Mouse (Mus musculus) kidney, embryonic 14.5 days (tissue): ENCODE data around the gene Ngef. TPM values are rescaled to one million over a fixed set of nuclear protein-coding genes. Genes with fewer than 3 reads are reported as not detected.
"Not testable (repeated sequence)": the region's sequence is repeated elsewhere in the genome, so short reads cannot be mapped to it uniquely, and the experiment has no call there.

ENCODE experiments used
- ATAC-seq: fragments of 200-750 bp; cut with Nextera tagmentation; 2 replicates; pipeline ENCODE4 v1.8.0; 2017; ENCODE audit warnings: moderate number of reproducible peaks, mild to moderate bottlenecking, moderate TSS enrichment, moderate library complexity; ENCODE audit not compliant: low FRiP score, low TSS enrichment
- H3K27ac ChIP-seq: fragments of 300-500 bp; sonication (generic); 2 replicates; pipeline ENCODE4 v1.5.1; 2014; ENCODE audit warnings: low read depth, mild to moderate bottlenecking, low read length, moderate library complexity, mixed read lengths
- H3K27me3 ChIP-seq: fragments of 300-500 bp; sonication (generic); 2 replicates; pipeline ENCODE4 v1.6.1; 2014; ENCODE audit warnings: mild to moderate bottlenecking, low read length; ENCODE audit not compliant: control insufficient read depth, insufficient read depth
- H3K36me3 ChIP-seq: fragments of 300-500 bp; sonication (generic); 2 replicates; pipeline ENCODE4 v1.6.1; 2014; ENCODE audit warnings: low read length, mixed read lengths; ENCODE audit not compliant: control insufficient read depth, insufficient read depth
- H3K4me1 ChIP-seq: fragments of 300-500 bp; sonication (generic); 2 replicates; pipeline ENCODE4 v1.6.1; 2014; ENCODE audit warnings: low read length, mixed read lengths; ENCODE audit not compliant: control insufficient read depth, insufficient read depth
- H3K4me2 ChIP-seq: fragments of 300-500 bp; sonication (generic); replicated peaks from 2 replicates; pipeline ENCODE4 v1.6.1; 2014; ENCODE audit warnings: low read depth, mild to moderate bottlenecking, low read length
- H3K4me3 ChIP-seq: fragments of 300-500 bp; sonication (generic); 2 replicates; pipeline ENCODE4 v1.5.1; 2014; ENCODE audit warnings: mild to moderate bottlenecking, low read length
- H3K9ac ChIP-seq: fragments of 300-500 bp; sonication (generic); 2 replicates; pipeline ENCODE4 v1.6.1; 2014; ENCODE audit warnings: low read depth, mild to moderate bottlenecking, low read length, moderate library complexity
- H3K9me3 ChIP-seq: fragments of 300-500 bp; sonication (generic); 2 replicates; pipeline ENCODE4 v1.6.1; 2016; ENCODE audit warnings: low read length; ENCODE audit not compliant: control insufficient read depth
- WGBS: fragments of 180-500 bp; shearing (Covaris S2); extraction: QIAGEN DNeasy Blood & Tissue Kit; methylation state at CpG from one replicate; pipeline ENCODE4 v1.1.7; 2014; 5-methylcytosine and 5-hydroxymethylcytosine counted together
- polyA plus RNA-seq: library from polyadenylated mRNA; unstranded; fragments of >200 nt; fragmentation: Nextera tagmentation; extraction: Ambion mirVana; gene quantifications from 2 replicates; pipeline ENCODE4 v1.2.1, GENCODE M21; 2014

The Ngef gene
- polyA plus RNA-seq, 1 experiment from 2014 or later: 1.5 TPM

DNA sequence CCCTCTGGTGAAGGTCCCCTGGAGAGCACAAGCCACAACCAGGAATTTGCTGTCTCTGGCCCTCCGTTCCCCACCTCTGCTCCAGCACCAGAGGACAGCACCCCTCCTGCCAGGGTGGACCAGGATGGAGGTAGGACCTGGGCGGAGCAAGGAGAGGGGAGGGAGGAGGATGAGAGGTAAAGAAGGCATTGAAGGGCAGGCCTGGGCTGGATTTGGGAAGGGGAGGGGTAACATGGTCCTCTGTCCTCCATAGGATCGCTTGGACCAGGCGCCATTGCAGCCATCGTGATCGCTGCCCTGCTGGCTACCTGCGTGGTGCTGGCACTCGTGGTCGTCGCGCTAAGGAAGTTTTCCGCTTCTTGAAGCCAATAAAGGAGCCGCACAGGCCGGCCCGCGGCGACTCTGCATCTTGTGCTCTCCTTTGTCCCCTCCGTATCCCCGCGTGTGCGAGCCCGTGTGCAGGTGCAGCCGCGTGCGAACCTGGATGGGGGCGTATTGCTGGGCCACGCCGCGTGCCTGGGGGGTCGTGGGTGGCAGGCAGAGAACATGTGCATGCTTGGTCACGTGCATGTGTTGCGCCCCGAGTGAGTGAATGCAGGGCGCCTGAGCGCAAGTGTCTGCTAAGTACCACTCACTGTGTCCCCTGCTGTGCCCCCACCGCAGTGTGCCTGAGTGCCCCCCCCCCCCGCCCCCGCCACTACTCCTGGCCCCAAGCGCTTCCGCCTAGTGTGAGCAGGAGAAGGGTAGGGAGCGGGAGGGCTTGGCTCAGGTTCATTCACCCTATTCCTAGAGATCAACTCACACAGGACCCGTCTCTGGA, 98.4 kb downstream of the Ngef start:
- peak overlapping the region; percentile 34 for H3K4me3 ChIP-seq
- no peaks in the 10 kb centered on the region for H3K36me3 ChIP-seq
- peak overlapping the region; percentile 59 for H3K4me2 ChIP-seq
- peak overlapping the region; percentile 37 for H3K9ac ChIP-seq
- no peak overlapping the region for H3K27ac ChIP-seq
- peak; percentile 47 for ATAC-seq
- peaks cover 16% of the 10 kb centered on the region for H3K27me3 ChIP-seq
- no peaks in the 10 kb centered on the region for H3K9me3 ChIP-seq
- no peaks in the 10 kb centered on the region for H3K4me1 ChIP-seq
- 2% methylated on average over 41 of the region's 42 CpGs for WGBS

DNA sequence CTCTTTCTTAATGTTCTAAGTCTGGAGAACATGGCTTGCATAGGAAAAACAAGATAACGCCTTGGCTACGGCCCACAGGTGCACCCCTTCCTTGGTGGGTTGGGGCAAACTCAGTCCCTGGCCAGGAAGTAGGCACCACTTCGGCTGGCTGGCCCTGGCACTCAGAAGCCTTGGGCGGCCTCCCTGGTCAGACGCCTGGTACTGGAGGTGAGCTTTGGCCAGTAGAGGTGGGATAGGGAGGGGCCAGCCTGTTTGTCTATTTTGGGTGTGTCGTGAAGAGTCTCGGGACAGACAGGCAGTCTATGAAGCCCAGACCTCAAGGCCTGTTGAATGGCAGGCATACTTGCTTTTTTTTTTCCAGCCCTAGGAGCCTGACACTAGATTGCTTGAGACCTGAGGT, 101.1 kb downstream of the Ngef start:
- Histone ChIP-seq H3K27me3 (peaks cover 16% of the 10 kb centered on the region), H3K9me3 (no peaks in the 10 kb centered on the region), H3K4me1 (no peaks in the 10 kb centered on the region), H3K36me3 (no peaks in the 10 kb centered on the region), H3K9ac (no peak overlapping the region), H3K4me3 (no peak overlapping the region), H3K27ac (no peak overlapping the region), H3K4me2 (no peak overlapping the region)
- 85% methylated on average over 7 of the region's 7 CpGs for WGBS
- ATAC-seq: no peak

- Histone ChIP-seq H3K4me3 (no peak overlapping the region), H3K27me3 (peaks cover 16% of the 10 kb centered on the region), H3K9ac (no peak overlapping the region), H3K4me2 (no peak overlapping the region), H3K36me3 (no peaks in the 10 kb centered on the region), H3K4me1 (no peaks in the 10 kb centered on the region), H3K27ac (no peak overlapping the region), H3K9me3 (no peaks in the 10 kb centered on the region)
- WGBS: 89% methylated on average over 7 of the region's 7 CpGs
- no peak for ATAC-seq
Observed at GRCm38 (mm10) chr1:87471914-87472313, 101.8 kb downstream of the Ngef start.

DNA sequence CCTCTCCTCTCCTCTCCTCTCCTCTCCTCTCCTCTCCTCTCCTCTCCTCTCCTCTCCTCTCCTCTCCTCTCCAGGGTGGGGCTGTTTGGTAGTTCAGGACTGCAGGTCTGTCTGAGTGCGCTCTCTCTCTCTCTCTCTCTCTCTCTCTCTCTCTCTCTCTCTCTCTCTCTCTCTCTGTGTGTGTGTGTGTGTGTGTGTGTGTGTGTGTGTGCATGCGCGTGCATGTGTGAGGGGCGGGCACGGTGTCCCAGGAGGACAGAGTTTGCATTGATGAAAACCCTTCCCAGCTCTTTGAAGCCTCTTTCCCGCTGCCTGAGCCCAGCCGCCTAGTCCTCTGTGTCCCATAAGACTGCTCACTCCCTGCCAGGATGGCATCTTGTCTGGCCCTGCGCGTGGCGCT, 103.7 kb downstream of the Ngef start, which contains the start of gene Snorc:
Gene Snorc (plus strand): TSS at position 301 of the 400 bp plus-strand sequence.
- H3K9ac ChIP-seq, H3K4me1 ChIP-seq, ATAC-seq, H3K27me3 ChIP-seq, H3K36me3 ChIP-seq, H3K4me3 ChIP-seq, H3K27ac ChIP-seq, H3K4me2 ChIP-seq, H3K9me3 ChIP-seq: not testable (repeated sequence)
- WGBS: 53% methylated on average over 9 of the region's 10 CpGs

- no peaks in the 10 kb centered on the region for H3K27me3 ChIP-seq
- no peak overlapping the region for H3K4me2 ChIP-seq
- no peak overlapping the region for H3K9ac ChIP-seq
- no peak for ATAC-seq
- H3K36me3 ChIP-seq: no peaks in the 10 kb centered on the region
- H3K9me3 ChIP-seq: no peaks in the 10 kb centered on the region
- 74% methylated on average over 6 of the region's 6 CpGs for WGBS
- H3K4me1 ChIP-seq: no peaks in the 10 kb centered on the region
- H3K4me3 ChIP-seq: no peak overlapping the region
- no peak overlapping the region for H3K27ac ChIP-seq
Observed at GRCm38 (mm10) chr1:87468321-87468720, 105.3 kb downstream of the Ngef start.

GRCm38 (mm10) chr1:87467469-87467868, 106.2 kb downstream of the Ngef start:
- H3K4me1 ChIP-seq: no peaks in the 10 kb centered on the region
- no peaks in the 10 kb centered on the region for H3K9me3 ChIP-seq
- H3K9ac ChIP-seq: no peak overlapping the region
- no peak overlapping the region for H3K4me3 ChIP-seq
- no peak overlapping the region for H3K4me2 ChIP-seq
- ATAC-seq: no peak
- no peaks in the 10 kb centered on the region for H3K36me3 ChIP-seq
- no peaks in the 10 kb centered on the region for H3K27me3 ChIP-seq
- 49% methylated on average over 9 of the region's 9 CpGs for WGBS
- H3K27ac ChIP-seq: no peak overlapping the region

DNA sequence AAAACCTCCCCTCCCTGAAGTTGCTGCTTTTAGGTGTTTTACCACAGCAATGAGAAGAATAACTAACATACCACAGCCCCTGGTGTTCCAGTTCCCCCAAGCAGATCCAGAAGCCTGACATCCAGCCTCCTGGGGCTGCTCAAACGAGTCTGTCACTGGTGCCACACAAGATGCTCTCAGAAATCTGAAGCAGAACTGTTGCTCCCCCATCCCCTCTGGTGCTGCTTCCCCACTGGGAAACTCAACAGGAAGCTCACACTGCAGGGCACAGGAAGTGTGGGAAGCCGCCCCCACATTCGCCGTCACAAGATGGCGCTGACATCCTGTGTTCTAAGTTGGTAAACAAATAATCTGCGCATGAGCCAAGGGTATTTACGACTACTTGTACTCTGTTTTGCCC, 113.8 kb downstream of the Ngef start:
- not testable (repeated sequence) for H3K27me3 ChIP-seq, H3K9me3 ChIP-seq, H3K4me3 ChIP-seq, H3K27ac ChIP-seq, H3K9ac ChIP-seq, ATAC-seq, H3K4me1 ChIP-seq, H3K4me2 ChIP-seq, H3K36me3 ChIP-seq
- WGBS: 96% methylated on average over 5 of the region's 7 CpGs

DNA sequence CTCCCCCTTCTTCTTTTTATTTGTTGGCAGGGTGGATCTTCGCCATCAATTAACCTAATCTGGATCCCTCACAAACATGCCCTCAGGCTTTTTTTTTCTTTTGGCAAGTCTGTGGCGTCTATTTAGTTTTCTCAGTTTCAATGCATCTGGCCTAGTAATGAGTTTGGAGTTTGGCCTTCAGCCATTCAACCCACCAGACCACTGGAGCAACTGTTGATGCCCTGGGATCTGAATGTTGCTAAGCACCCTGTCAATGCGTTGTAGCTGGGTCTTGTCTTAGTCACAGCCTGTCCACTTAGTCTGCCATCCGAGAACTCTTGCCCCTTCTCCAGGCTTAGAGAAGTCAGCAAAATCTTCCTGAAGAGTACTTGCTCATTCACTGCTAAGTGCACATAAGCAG, 115.6 kb downstream of the Ngef start:
- Histone ChIP-seq H3K27me3 (no peaks in the 10 kb centered on the region), H3K36me3 (no peaks in the 10 kb centered on the region), H3K4me2 (no peak overlapping the region), H3K4me3 (no peak overlapping the region), H3K9ac (no peak overlapping the region), H3K9me3 (no peaks in the 10 kb centered on the region), H3K4me1 (no peaks in the 10 kb centered on the region), H3K27ac (no peak overlapping the region)
- WGBS: 93% methylated on average over 4 of the region's 4 CpGs
- no peak for ATAC-seq

GRCm38 (mm10) chr1:87456425-87456824, 117.2 kb downstream of the Ngef start:
- no peak for ATAC-seq

More at GRCm38 (mm10) chr1:87456425-87456824, 117.2 kb downstream of the Ngef start:
- H3K4me1 ChIP-seq: no peaks in the 10 kb centered on the region
- H3K27me3 ChIP-seq: no peaks in the 10 kb centered on the region
- peaks cover 2% of the 10 kb centered on the region; the same call in 1 of the 2 replicates for H3K36me3 ChIP-seq
- no peak overlapping the region for H3K4me2 ChIP-seq
- H3K4me3 ChIP-seq: no peak overlapping the region
- WGBS: 93% methylated on average over 1 of the region's 1 CpGs
- no peak overlapping the region for H3K9ac ChIP-seq
- H3K27ac ChIP-seq: no peak overlapping the region
- no peaks in the 10 kb centered on the region for H3K9me3 ChIP-seq
